Mouse (Mus musculus) myocyte (in vitro differentiated cells): ENCODE measurements at regions not wholly inside any gene's neighbourhood (a gene's known extent, or its start where the extent isn't known, plus 50 kb on each side); places are given as distances from the start of the nearest gene placed in this dataset.

Source experiments
- H3K27me3 ChIP-seq: one replicate; pipeline ENCODE4 v1.6.1; 2011; ENCODE audit not compliant: control insufficient read depth, insufficient read depth, insufficient read length
- H3K36me3 ChIP-seq: one replicate; pipeline ENCODE4 v1.6.1; 2011; ENCODE audit not compliant: control insufficient read depth, insufficient read depth
- H3K4me2 ChIP-seq: one replicate; pipeline ENCODE4 v1.6.1; 2011; ENCODE audit warnings: low read depth, control low read depth
- H3K4me3 ChIP-seq: one replicate; pipeline ENCODE4 v1.5.1; 2011; ENCODE audit warnings: mild to moderate bottlenecking, control low read depth, moderate library complexity
- H3K79me2 ChIP-seq: one replicate; pipeline ENCODE4 v1.6.1; 2011; ENCODE audit not compliant: control insufficient read depth, insufficient read depth
- H3ac ChIP-seq: one replicate; pipeline ENCODE4 v1.6.1; 2011; ENCODE audit not compliant: control insufficient read depth, insufficient read length
- CEBPB ChIP-seq: IDR thresholded peaks from 2 replicates; pipeline ENCODE4 v1.6.1; 2011; ENCODE audit warnings: mild to moderate bottlenecking, moderate library complexity; ENCODE audit not compliant: poor library complexity, insufficient read depth, severe bottlenecking
- E2F4 ChIP-seq: IDR thresholded peaks from one replicate; pipeline ENCODE4 v1.6.1; 2011; ENCODE audit warnings: mild to moderate bottlenecking, control low read depth, moderate library complexity; ENCODE audit not compliant: insufficient read depth
- MAX ChIP-seq: IDR thresholded peaks from one replicate; pipeline ENCODE4 v1.6.1; 2011; ENCODE audit warnings: low read depth, mild to moderate bottlenecking, control low read depth
- MYOD1 ChIP-seq, 3 experiments: IDR thresholded peaks; one replicate each; pipeline ENCODE4 v1.6.1; 2011; ENCODE audit warnings: control low read depth in 2 of 3, low read depth in 2 of 3, mild to moderate bottlenecking in 2 of 3, moderate library complexity in 1 of 3; ENCODE audit not compliant: insufficient read length in 2 of 3, control insufficient read depth in 1 of 3
- MYOG ChIP-seq, 3 experiments: IDR thresholded peaks; one replicate each; pipeline ENCODE4 v1.6.1; 2011; ENCODE audit warnings: control low read depth in 2 of 3, low read depth in 2 of 3, mild to moderate bottlenecking in 2 of 3; ENCODE audit not compliant: insufficient read length in 2 of 3, control insufficient read depth in 1 of 3, insufficient read depth in 1 of 3
- POLR2A ChIP-seq: IDR thresholded peaks from one replicate; pipeline ENCODE4 v1.6.1; 2011; ENCODE audit warnings: low read depth, mild to moderate bottlenecking, control low read depth, moderate library complexity; ENCODE audit not compliant: insufficient read length
- POLR2AphosphoS2 ChIP-seq: IDR thresholded peaks from one replicate; pipeline ENCODE4 v1.6.1; 2011; ENCODE audit warnings: low read depth, control low read depth; ENCODE audit not compliant: insufficient read length
- REST ChIP-seq: IDR thresholded peaks from one replicate; pipeline ENCODE4 v1.6.1; 2011; ENCODE audit warnings: mild to moderate bottlenecking, control low read depth, moderate library complexity; ENCODE audit not compliant: insufficient read depth, insufficient read length
- SRF ChIP-seq: IDR thresholded peaks from one replicate; pipeline ENCODE4 v1.6.1; 2011; ENCODE audit warnings: low read depth; ENCODE audit not compliant: control insufficient read depth, insufficient read length
- TCF12 ChIP-seq: IDR thresholded peaks from one replicate; pipeline ENCODE4 v1.6.1; 2011; ENCODE audit warnings: mild to moderate bottlenecking, control low read depth; ENCODE audit not compliant: poor library complexity, insufficient read depth, severe bottlenecking
- TCF3 ChIP-seq: IDR thresholded peaks from one replicate; pipeline ENCODE4 v1.6.1; 2011; ENCODE audit warnings: low read depth, control low read depth; ENCODE audit not compliant: insufficient read length
- USF1 ChIP-seq: IDR thresholded peaks from one replicate; pipeline ENCODE4 v1.6.1; 2011; ENCODE audit warnings: low read depth, mild to moderate bottlenecking, control low read depth, moderate library complexity

- TF ChIP-seq REST (no peak), CEBPB (no peak), MAX (no peak), POLR2AphosphoS2 (no peak), USF1 (no peak), MYOD1 (IDR thresholded peaks at IDR 0.05; ENCODE audit: control insufficient read depth in 1 of 3, insufficient read length in 2 of 3, low read depth in 2 of 3) (no peak), SRF (no peak), POLR2A (no peak), TCF12 (no peak), TCF3 (no peak), E2F4 (no peak), MYOG (IDR thresholded peaks at IDR 0.05; ENCODE audit: control insufficient read depth in 1 of 3, insufficient read depth in 1 of 3, insufficient read length in 2 of 3, low read depth in 2 of 3) (no peak)
- Histone ChIP-seq H3K79me2 (no peaks in the 10 kb centered on the region), H3ac (no peak overlapping the region), H3K4me2 (no peak overlapping the region), H3K4me3 (no peak overlapping the region), H3K36me3 (no peaks in the 10 kb centered on the region), H3K27me3 (no peaks in the 10 kb centered on the region)
Measured at GRCm38 (mm10) chr14:103401983-103402382, 55.4 kb upstream of the Mycbp2 start.

- Histone ChIP-seq H3K4me2 (no peak overlapping the region), H3K4me3 (no peak overlapping the region), H3ac (no peak overlapping the region), H3K27me3 (no peaks in the 10 kb centered on the region), H3K36me3 (no peaks in the 10 kb centered on the region), H3K79me2 (no peaks in the 10 kb centered on the region)
- TF ChIP-seq MYOG (IDR thresholded peaks at IDR 0.05; ENCODE audit: control insufficient read depth in 1 of 3, insufficient read depth in 1 of 3, insufficient read length in 2 of 3, low read depth in 2 of 3) = no peak
- no peak for TF ChIP-seq TCF12
- no peak for TF ChIP-seq POLR2AphosphoS2
Measured at GRCm38 (mm10) chr14:103401280-103401679, 54.7 kb upstream of the Mycbp2 start.

- no peaks in the 10 kb centered on the region for H3K27me3 ChIP-seq
- H3K79me2 ChIP-seq = no peaks in the 10 kb centered on the region
- no peak overlapping the region for H3ac ChIP-seq
- H3K4me2 ChIP-seq = no peak overlapping the region
- TF ChIP-seq CEBPB (no peak), POLR2A (no peak), TCF3 (no peak), MYOD1 (IDR thresholded peaks at IDR 0.05; ENCODE audit: control insufficient read depth in 1 of 3, insufficient read length in 2 of 3, low read depth in 2 of 3) (no peak), USF1 (no peak), POLR2AphosphoS2 (no peak), REST (no peak), SRF (no peak), TCF12 (no peak), MYOG (IDR thresholded peaks at IDR 0.05; ENCODE audit: control insufficient read depth in 1 of 3, insufficient read depth in 1 of 3, insufficient read length in 2 of 3, low read depth in 2 of 3) (no peak), E2F4 (no peak), MAX (no peak)
- no peak overlapping the region for H3K4me3 ChIP-seq
- no peaks in the 10 kb centered on the region for H3K36me3 ChIP-seq
Measured at GRCm38 (mm10) chr14:103398401-103398800, 51.8 kb upstream of the Mycbp2 start.
